Mouse (Mus musculus) Patski (cell line): ENCODE data around the gene Nsfl1c. TPM values are rescaled to one million over a fixed set of nuclear protein-coding genes. Genes with fewer than 3 reads are reported as not detected.
A peak's percentile ranks its signal among the peaks of the same experiment; 100 is the strongest.
"Not testable (repeated sequence)": the region's sequence is repeated elsewhere in the genome, so short reads cannot be mapped to it uniquely, and the experiment has no call there.

Experiments
- ATAC-seq: fragments of 100-300 bp; one replicate; pipeline ENCODE4 v1.8.0; 2021
- CTCF ChIA-PET: fragments of 350-600 bp; sonication (Branson Sonifier 250); formaldehyde crosslinking; loops from one replicate; lab custom pipeline; 2022; ENCODE audit warnings: inconsistent platforms; lab: Charles Lee
- POLR2A ChIA-PET: fragments of 350-600 bp; sonication (Branson Sonifier 250); formaldehyde crosslinking; loops from one replicate; lab custom pipeline; 2022; ENCODE audit warnings: antibody characterized with exemption, inconsistent platforms; lab: Charles Lee
- DNase-seq: peaks from one replicate; pipeline ENCODE4 v3.0.0-alpha.2; 2011; ENCODE audit warnings: low read depth, low spot score
- H3K27me3 ChIP-seq: fragments of 371-371 bp; one replicate; pipeline ENCODE4 v1.5.1; 2021
- CTCF ChIP-seq: fragments of 100-300 bp; IDR thresholded peaks from one replicate; pipeline ENCODE4 v1.5.1; 2021
- in situ Hi-C: fragments of 300-500 bp; cut with MboI; formaldehyde crosslinking; loops from 3 replicates; pipeline ENCODE4 v1.11.1; 2018; ENCODE audit warnings: low pct_unique_long_range_greater_than_20kb, mixed read lengths
- polyA plus RNA-seq: library from polyadenylated mRNA; unstranded; gene quantifications from one replicate; pipeline ENCODE4 v1.2.3, GENCODE M21; 2021

Gene Nsfl1c
- polyA plus RNA-seq, result 172 TPM

GRCm38 (mm10) chr2:151494035-151494803 lies at the start of gene Nsfl1c:
Nsfl1c (plus strand) TSS chr2:151494182.
- H3K27me3 ChIP-seq, result peaks cover 1% of the 10 kb centered on the region
- in situ Hi-C loops, result no loop called here
- POLR2A ChIA-PET, result no interaction called here
- CTCF ChIA-PET, result no interaction called here
- peak; percentile 99 for ATAC-seq
- peak; percentile 58 for DNase-seq
- TF ChIP-seq CTCF, result peak; percentile 99

DNA sequence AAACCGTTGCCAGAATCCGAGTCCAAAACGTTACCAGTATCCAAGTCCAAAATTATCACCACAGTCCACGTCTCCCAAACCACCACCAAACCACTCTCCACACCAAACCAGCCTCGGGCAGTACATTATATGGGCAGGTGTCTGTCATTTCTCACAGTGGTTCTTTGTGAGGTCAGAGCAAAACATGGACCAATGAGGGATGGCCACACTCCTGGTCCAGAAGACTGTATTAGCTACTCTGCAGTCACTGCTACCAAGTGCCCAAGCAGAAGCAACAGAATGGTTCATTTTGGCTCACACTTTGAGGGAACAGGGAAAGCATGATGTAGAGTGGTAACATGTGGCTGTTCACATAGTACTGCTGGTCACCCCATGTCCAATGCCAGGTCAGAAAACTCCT lies 17.9 kb upstream of the Nsfl1c start, which contains the start of gene 4921509C19Rik:
Gene 4921509C19Rik (minus strand): TSS at position 101 of the 400 bp plus-strand sequence.
- CTCF ChIA-PET, POLR2A ChIA-PET, in situ Hi-C loops, DNase-seq, ATAC-seq, H3K27me3 ChIP-seq: not testable (repeated sequence)

DNA sequence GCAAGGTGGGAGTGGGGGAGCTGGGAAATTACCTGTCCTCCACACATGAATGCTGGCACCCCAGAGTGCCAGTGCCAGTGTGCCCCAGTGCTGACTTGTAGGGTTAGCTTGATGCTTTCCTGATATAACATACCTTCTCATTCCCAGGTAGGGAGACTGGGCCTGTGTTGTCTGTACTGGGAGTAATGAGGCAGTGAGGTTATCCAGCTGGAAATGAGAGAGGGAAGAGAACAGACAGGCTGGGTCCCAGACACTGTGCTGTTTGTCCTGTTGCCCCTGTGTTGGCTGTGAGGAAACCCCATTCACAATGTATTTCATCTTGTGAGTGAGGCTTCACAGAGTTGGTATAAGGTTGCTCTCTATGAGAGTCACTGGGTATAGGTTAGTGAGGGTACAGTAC lies 7.5 kb upstream of the Nsfl1c start:
- TF ChIP-seq CTCF, result no peak
- no peak for DNase-seq
- in situ Hi-C loops, result no loop called here
- peaks cover 37% of the 10 kb centered on the region for H3K27me3 ChIP-seq
- ATAC-seq, result no peak
- ChIA-PET POLR2A (no interaction called here), CTCF (no interaction called here)

DNA sequence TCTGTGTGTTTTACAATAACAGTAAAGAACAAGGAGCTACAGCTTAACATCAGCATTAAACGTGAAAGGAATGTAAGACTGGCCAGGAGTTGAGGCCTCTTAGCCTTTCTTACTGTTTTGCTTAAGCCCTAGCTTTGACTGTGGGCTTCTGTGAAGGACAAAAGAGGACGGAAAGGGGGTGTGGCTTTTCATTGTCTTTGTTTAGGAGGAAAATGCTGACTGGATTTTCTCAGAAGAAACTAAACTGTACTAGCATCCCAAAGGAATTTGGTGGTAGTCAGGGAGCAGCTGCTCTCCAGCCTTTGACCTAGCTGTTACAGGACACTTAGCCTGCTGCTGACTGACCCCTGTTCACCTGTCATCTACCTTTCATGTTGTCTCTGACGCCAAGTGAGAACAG lies 4.4 kb downstream of the Nsfl1c start:
- ChIA-PET CTCF (interaction anchor here (1.2 to 1.6 kb wide), 3 partner anchors 15 to 47 kb away, joined by 3 to 4 read pairs (median 3); no protein-coding TSS in a partner anchor), POLR2A (no interaction called here)
- no peak for TF ChIP-seq CTCF
- DNase-seq (no peak), ATAC-seq (no peak)
- no peaks in the 10 kb centered on the region for H3K27me3 ChIP-seq
- in situ Hi-C loops, result loop anchor here (5.0 kb wide), 2 partner anchors 44 to 184 kb away; partner anchors contain the start of gene Fkbp1a

- DNase-seq (no peak), ATAC-seq (no peak)
- POLR2A ChIA-PET, result interaction anchor here (0.7 kb wide), 1 partner anchor 78 kb away, joined by 4 read pairs; no protein-coding TSS in a partner anchor
- in situ Hi-C loops, result loop anchor here (25.0 kb wide), 1 partner anchor 713 kb away; the partner anchor contains the start of gene Pygb
- H3K27me3 ChIP-seq, result no peaks in the 10 kb centered on the region
- CTCF ChIA-PET, result no interaction called here
- no peak for TF ChIP-seq CTCF
Observed at GRCm38 (mm10) chr2:151500442-151501007, 6.5 kb downstream of the Nsfl1c start.

- TF ChIP-seq CTCF, result no peak
- ChIA-PET CTCF (no interaction called here), POLR2A (no interaction called here)
- in situ Hi-C loops, result loop anchor here (25.0 kb wide), 1 partner anchor 717 kb away; the partner anchor contains the start of gene Pygb
- ATAC-seq (no peak), DNase-seq (no peak)
- H3K27me3 ChIP-seq, result no peaks in the 10 kb centered on the region
Observed at GRCm38 (mm10) chr2:151504226-151504625, 10.2 kb downstream of the Nsfl1c start.

GRCm38 (mm10) chr2:151512199-151512598 lies 18.2 kb downstream of the Nsfl1c start:
- in situ Hi-C loops, result loop anchor here (25.0 kb wide), 1 partner anchor 725 kb away; the partner anchor contains the start of gene Pygb
- ChIA-PET CTCF (interaction anchor here (1.2 to 2.6 kb wide), 3 partner anchors 9 to 19 kb away, joined by 3 to 10 read pairs (median 9); no protein-coding TSS in a partner anchor), POLR2A (no interaction called here)
- ATAC-seq, result no peak
- TF ChIP-seq CTCF, result no peak
- H3K27me3 ChIP-seq, result no peaks in the 10 kb centered on the region
- no peak for DNase-seq

GRCm38 (mm10) chr2:151513525-151514285 lies 19.7 kb downstream of the Nsfl1c start:
- POLR2A ChIA-PET, result interaction anchor here (0.8 kb wide), 1 partner anchor 11 kb away, joined by 3 read pairs; no protein-coding TSS in a partner anchor
- CTCF ChIA-PET, result interaction anchor here (0.8 to 2.6 kb wide), 5 partner anchors 9 to 72 kb away, joined by 3 to 10 read pairs (median 3); no protein-coding TSS in a partner anchor
- DNase-seq, result no peak
- peak; percentile 18 for TF ChIP-seq CTCF
- no peak for ATAC-seq
- in situ Hi-C loops, result loop anchor here (25.0 kb wide), 1 partner anchor 726 kb away; the partner anchor contains the start of gene Pygb
- no peaks in the 10 kb centered on the region for H3K27me3 ChIP-seq

DNA sequence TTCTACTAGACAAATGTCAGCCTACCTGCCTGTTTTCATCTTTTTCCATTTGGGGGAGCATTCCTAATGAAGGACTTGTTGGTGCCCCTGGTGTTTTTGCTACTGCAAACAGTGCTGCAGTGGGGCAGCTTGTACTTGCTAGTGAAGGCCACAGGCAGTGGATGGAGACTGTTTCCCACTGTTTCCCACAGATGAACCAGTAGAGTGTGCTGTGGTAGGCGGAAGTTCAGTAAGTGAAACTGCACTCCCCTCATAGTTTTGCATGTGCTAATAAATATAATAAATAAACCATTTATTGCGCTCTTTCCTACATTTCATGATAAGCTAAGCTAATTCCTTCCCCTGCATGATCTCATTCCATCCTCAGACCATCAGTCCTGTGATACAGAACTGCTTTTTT lies 25.0 kb downstream of the Nsfl1c start:
- in situ Hi-C loops, result loop anchor here (25.0 kb wide), 1 partner anchor 732 kb away; the partner anchor contains the start of gene Pygb
- no peak for ATAC-seq
- ChIA-PET POLR2A (no interaction called here), CTCF (interaction anchor here (1.2 to 1.5 kb wide), 2 partner anchors 21 to 26 kb away, joined by 3 to 4 read pairs; no protein-coding TSS in a partner anchor)
- peak; percentile 18 for TF ChIP-seq CTCF
- H3K27me3 ChIP-seq, result no peaks in the 10 kb centered on the region
- no peak for DNase-seq
